Mouse (Mus musculus) kidney, embryonic 14.5 days (tissue): ENCODE data around the gene Ap2a1. TPM values are rescaled to one million over a fixed set of nuclear protein-coding genes. Genes with fewer than 3 reads are reported as not detected.

Experiments
- ATAC-seq: fragments of 200-750 bp; cut with Nextera tagmentation; 2 replicates; pipeline ENCODE4 v1.8.0; 2017; ENCODE audit warnings: moderate number of reproducible peaks, mild to moderate bottlenecking, moderate TSS enrichment, moderate library complexity; ENCODE audit not compliant: low FRiP score, low TSS enrichment
- H3K27ac ChIP-seq: fragments of 300-500 bp; sonication (generic); 2 replicates; pipeline ENCODE4 v1.5.1; 2014; ENCODE audit warnings: low read depth, mild to moderate bottlenecking, low read length, moderate library complexity, mixed read lengths
- H3K27me3 ChIP-seq: fragments of 300-500 bp; sonication (generic); 2 replicates; pipeline ENCODE4 v1.6.1; 2014; ENCODE audit warnings: mild to moderate bottlenecking, low read length; ENCODE audit not compliant: control insufficient read depth, insufficient read depth
- H3K36me3 ChIP-seq: fragments of 300-500 bp; sonication (generic); 2 replicates; pipeline ENCODE4 v1.6.1; 2014; ENCODE audit warnings: low read length, mixed read lengths; ENCODE audit not compliant: control insufficient read depth, insufficient read depth
- H3K4me1 ChIP-seq: fragments of 300-500 bp; sonication (generic); 2 replicates; pipeline ENCODE4 v1.6.1; 2014; ENCODE audit warnings: low read length, mixed read lengths; ENCODE audit not compliant: control insufficient read depth, insufficient read depth
- H3K4me2 ChIP-seq: fragments of 300-500 bp; sonication (generic); replicated peaks from 2 replicates; pipeline ENCODE4 v1.6.1; 2014; ENCODE audit warnings: low read depth, mild to moderate bottlenecking, low read length
- H3K4me3 ChIP-seq: fragments of 300-500 bp; sonication (generic); 2 replicates; pipeline ENCODE4 v1.5.1; 2014; ENCODE audit warnings: mild to moderate bottlenecking, low read length
- H3K9ac ChIP-seq: fragments of 300-500 bp; sonication (generic); 2 replicates; pipeline ENCODE4 v1.6.1; 2014; ENCODE audit warnings: low read depth, mild to moderate bottlenecking, low read length, moderate library complexity
- H3K9me3 ChIP-seq: fragments of 300-500 bp; sonication (generic); 2 replicates; pipeline ENCODE4 v1.6.1; 2016; ENCODE audit warnings: low read length; ENCODE audit not compliant: control insufficient read depth
- WGBS: fragments of 180-500 bp; shearing (Covaris S2); extraction: QIAGEN DNeasy Blood & Tissue Kit; methylation state at CpG from one replicate; pipeline ENCODE4 v1.1.7; 2014; 5-methylcytosine and 5-hydroxymethylcytosine counted together
- polyA plus RNA-seq: library from polyadenylated mRNA; unstranded; fragments of >200 nt; fragmentation: Nextera tagmentation; extraction: Ambion mirVana; gene quantifications from 2 replicates; pipeline ENCODE4 v1.2.1, GENCODE M21; 2014

Ap2a1 gene
- 80.5 and 88.5 TPM in 2 replicates for polyA plus RNA-seq

GRCm38 (mm10) chr7:44929204-44930151, at the start of gene Ap2a1:
Gene Ap2a1 (minus strand): TSS chr7:44929496.
- peak; percentile 99 for ATAC-seq
- WGBS: under 1% methylated on average over 84 of the region's 84 CpGs
- Histone ChIP-seq H3K27me3 (no peaks in the 10 kb centered on the region), H3K4me2 (peak within 1 kb of the TSS; percentile 65), H3K9me3 (no peaks in the 10 kb centered on the region), H3K27ac (peak within 1 kb of the TSS; percentile 92), H3K36me3 (peaks cover 7% of the 10 kb centered on the region; the same call in 1 of the 2 replicates), H3K4me1 (peaks cover 14% of the 10 kb centered on the region), H3K4me3 (peak within 1 kb of the TSS; percentile 98), H3K9ac (peak within 1 kb of the TSS; percentile 91)

GRCm38 (mm10) chr7:44978300-44978699, 49.0 kb upstream of the Ap2a1 start:
- Histone ChIP-seq H3K36me3 (peaks cover 75% of the 10 kb centered on the region), H3K9me3 (no peaks in the 10 kb centered on the region), H3K4me1 (peaks cover 6% of the 10 kb centered on the region; the same call in 1 of the 2 replicates), H3K9ac (no peak overlapping the region), H3K4me3 (no peak overlapping the region), H3K27ac (no peak overlapping the region), H3K4me2 (no peak overlapping the region), H3K27me3 (no peaks in the 10 kb centered on the region)
- 93% methylated on average over 3 of the region's 3 CpGs for WGBS
- ATAC-seq: no peak

- H3K4me3 ChIP-seq: peak overlapping the region; percentile 7; the same call in 1 of the 2 replicates
- H3K27ac ChIP-seq: peak overlapping the region; percentile 59
- peaks cover 14% of the 10 kb centered on the region; the same call in 1 of the 2 replicates for H3K4me1 ChIP-seq
- H3K36me3 ChIP-seq: peaks cover 45% of the 10 kb centered on the region
- peak overlapping the region; percentile 49; the same call in 1 of the 2 replicates for H3K4me2 ChIP-seq
- no peak for ATAC-seq
- no peaks in the 10 kb centered on the region for H3K27me3 ChIP-seq
- H3K9me3 ChIP-seq: no peaks in the 10 kb centered on the region
- WGBS: 22% methylated on average over 6 of the region's 6 CpGs
- H3K9ac ChIP-seq: peak overlapping the region; percentile 25; the same call in 1 of the 2 replicates
Observed at GRCm38 (mm10) chr7:44975117-44975419, 45.8 kb upstream of the Ap2a1 start.

GRCm38 (mm10) chr7:44974383-44975116, 45.3 kb upstream of the Ap2a1 start, which contains the start of gene Cpt1c:
Gene Cpt1c (minus strand): TSS chr7:44974851.
- H3K4me3 ChIP-seq: peak within 1 kb of the TSS; percentile 41
- ATAC-seq: peak; percentile 41
- H3K4me2 ChIP-seq: peak within 1 kb of the TSS; percentile 49
- H3K4me1 ChIP-seq: peaks cover 18% of the 10 kb centered on the region
- H3K36me3 ChIP-seq: peaks cover 40% of the 10 kb centered on the region
- H3K9me3 ChIP-seq: no peaks in the 10 kb centered on the region
- 3% methylated on average over 22 of the region's 22 CpGs for WGBS
- H3K9ac ChIP-seq: peak within 1 kb of the TSS; percentile 46
- H3K27ac ChIP-seq: peak within 1 kb of the TSS; percentile 59
- no peaks in the 10 kb centered on the region for H3K27me3 ChIP-seq

GRCm38 (mm10) chr7:44973415-44974130, 44.3 kb upstream of the Ap2a1 start:
- Histone ChIP-seq H3K27ac (peak overlapping the region; percentile 24; the same call in 1 of the 2 replicates), H3K9ac (peak overlapping the region; percentile 46), H3K27me3 (no peaks in the 10 kb centered on the region), H3K4me3 (peak overlapping the region; percentile 41), H3K4me2 (peak overlapping the region; percentile 49), H3K36me3 (peaks cover 30% of the 10 kb centered on the region), H3K9me3 (no peaks in the 10 kb centered on the region), H3K4me1 (peaks cover 19% of the 10 kb centered on the region)
- 42% methylated on average over 14 of the region's 14 CpGs for WGBS
- ATAC-seq: no peak

- peak overlapping the region; percentile 63; the same call in 1 of the 2 replicates for H3K9ac ChIP-seq
- peak overlapping the region; percentile 41 for H3K4me2 ChIP-seq
- ATAC-seq: no peak
- no peaks in the 10 kb centered on the region for H3K9me3 ChIP-seq
- H3K27ac ChIP-seq: no peak overlapping the region
- H3K27me3 ChIP-seq: no peaks in the 10 kb centered on the region
- H3K4me3 ChIP-seq: peak overlapping the region; percentile 59
- H3K36me3 ChIP-seq: peaks cover 9% of the 10 kb centered on the region; the same call in 1 of the 2 replicates
- 69% methylated on average over 7 of the region's 7 CpGs for WGBS
- H3K4me1 ChIP-seq: peaks cover 19% of the 10 kb centered on the region
Observed at GRCm38 (mm10) chr7:44971142-44971541, 41.8 kb upstream of the Ap2a1 start.

- H3K9ac ChIP-seq: peak overlapping the region; percentile 63
- H3K27me3 ChIP-seq: no peaks in the 10 kb centered on the region
- under 1% methylated on average over 36 of the region's 36 CpGs for WGBS
- H3K27ac ChIP-seq: peak overlapping the region; percentile 86
- H3K4me3 ChIP-seq: peak overlapping the region; percentile 59
- peak overlapping the region; percentile 41 for H3K4me2 ChIP-seq
- no peaks in the 10 kb centered on the region for H3K9me3 ChIP-seq
- H3K36me3 ChIP-seq: peaks cover 9% of the 10 kb centered on the region
- ATAC-seq: peak; percentile 96
- peaks cover 19% of the 10 kb centered on the region for H3K4me1 ChIP-seq
Observed at GRCm38 (mm10) chr7:44970231-44970691, 41.0 kb upstream of the Ap2a1 start.

GRCm38 (mm10) chr7:44966638-44967037, 37.3 kb upstream of the Ap2a1 start:
- Histone ChIP-seq H3K9ac (no peak overlapping the region), H3K27me3 (no peaks in the 10 kb centered on the region), H3K4me1 (peaks cover 13% of the 10 kb centered on the region), H3K27ac (no peak overlapping the region), H3K36me3 (peaks cover 27% of the 10 kb centered on the region), H3K4me3 (no peak overlapping the region), H3K9me3 (no peaks in the 10 kb centered on the region), H3K4me2 (no peak overlapping the region)
- no peak for ATAC-seq
- WGBS: 64% methylated on average over 15 of the region's 15 CpGs
